Mouse (Mus musculus) liver, postnatal 0 days (tissue): ENCODE results near the gene Wasf2.

Source experiments
- CTCF ChIP-seq: sonication (generic); IDR thresholded peaks from 2 replicates; pipeline ENCODE4 v1.5.1; 2016; ENCODE audit warnings: antibody characterized with exemption, low read depth
- EP300 ChIP-seq: IDR thresholded peaks from 2 replicates; pipeline ENCODE4 v1.6.1; 2016; ENCODE audit warnings: antibody characterized with exemption, low read depth, mild to moderate bottlenecking

GRCm38 (mm10) chr4:133210788-133211390 lies 80.6 kb downstream of the Wasf2 start:
- no peak for TF ChIP-seq CTCF
- TF ChIP-seq EP300: no peak
